Mouse (Mus musculus) intestine, embryonic 14.5 days (tissue): Measurements from ENCODE around the gene Rbp7. TPM values are rescaled to one million over a fixed set of nuclear protein-coding genes. Genes with fewer than 3 reads are reported as not detected.
"Not testable (repeated sequence)": the region's sequence is repeated elsewhere in the genome, so short reads cannot be mapped to it uniquely, and the experiment has no call there.

ENCODE experiments used
- ATAC-seq: fragments of 200-750 bp; cut with Nextera tagmentation; replicated peaks from 2 replicates; pipeline ENCODE4 v1.8.0; 2017; ENCODE audit warnings: low read depth, moderate number of reproducible peaks, moderate TSS enrichment, moderate library complexity; ENCODE audit not compliant: low FRiP score, low TSS enrichment
- DNase-seq: peaks from one replicate; pipeline ENCODE4 v3.0.0-alpha.2; 2018; ENCODE audit warnings: low spot score
- H3K27ac ChIP-seq: fragments of 300-500 bp; sonication (generic); 2 replicates; pipeline ENCODE4 v1.5.1; 2014; ENCODE audit warnings: low read depth, mild to moderate bottlenecking, control low read depth
- H3K27me3 ChIP-seq: fragments of 300-500 bp; sonication (generic); replicated peaks from 2 replicates; pipeline ENCODE4 v1.6.1; 2014; ENCODE audit warnings: low read length, control low read depth; ENCODE audit not compliant: control insufficient read depth, insufficient read depth
- H3K36me3 ChIP-seq: fragments of 300-500 bp; sonication (generic); 2 replicates; pipeline ENCODE4 v1.6.1; 2014; ENCODE audit warnings: low read length, control low read depth; ENCODE audit not compliant: control insufficient read depth, insufficient read depth
- H3K4me1 ChIP-seq: fragments of 300-500 bp; sonication (generic); replicated peaks from 2 replicates; pipeline ENCODE4 v1.6.1; 2014; ENCODE audit warnings: low read length, control low read depth, mixed read lengths; ENCODE audit not compliant: control insufficient read depth, insufficient read depth
- H3K4me2 ChIP-seq: fragments of 300-500 bp; sonication (generic); 2 replicates; pipeline ENCODE4 v1.6.1; 2014; ENCODE audit warnings: low read length
- H3K4me3 ChIP-seq: fragments of 300-500 bp; sonication (generic); 2 replicates; pipeline ENCODE4 v1.5.1; 2014; ENCODE audit warnings: low read depth, low read length, control low read depth, mixed read lengths
- H3K9ac ChIP-seq: fragments of 300-500 bp; sonication (generic); 2 replicates; pipeline ENCODE4 v1.6.1; 2014; ENCODE audit warnings: mild to moderate bottlenecking, low read length
- H3K9me3 ChIP-seq: fragments of 300-500 bp; sonication (generic); 2 replicates; pipeline ENCODE4 v1.6.1; 2016; ENCODE audit warnings: low read length, control low read depth; ENCODE audit not compliant: control insufficient read depth
- WGBS: fragments of 180-500 bp; shearing (Covaris S2); extraction: QIAGEN DNeasy Blood & Tissue Kit; methylation state at CpG from one replicate; pipeline ENCODE4 v1.1.7; 2014; 5-methylcytosine and 5-hydroxymethylcytosine counted together
- polyA plus RNA-seq: library from polyadenylated mRNA; unstranded; fragments of >200 nt; fragmentation: Nextera tagmentation; extraction: Ambion mirVana; gene quantifications from 2 replicates; pipeline ENCODE4 v1.2.1, GENCODE M21; 2014

Gene Rbp7
- polyA plus RNA-seq, 1 experiment from 2014 or later, result 1.5 TPM

DNA sequence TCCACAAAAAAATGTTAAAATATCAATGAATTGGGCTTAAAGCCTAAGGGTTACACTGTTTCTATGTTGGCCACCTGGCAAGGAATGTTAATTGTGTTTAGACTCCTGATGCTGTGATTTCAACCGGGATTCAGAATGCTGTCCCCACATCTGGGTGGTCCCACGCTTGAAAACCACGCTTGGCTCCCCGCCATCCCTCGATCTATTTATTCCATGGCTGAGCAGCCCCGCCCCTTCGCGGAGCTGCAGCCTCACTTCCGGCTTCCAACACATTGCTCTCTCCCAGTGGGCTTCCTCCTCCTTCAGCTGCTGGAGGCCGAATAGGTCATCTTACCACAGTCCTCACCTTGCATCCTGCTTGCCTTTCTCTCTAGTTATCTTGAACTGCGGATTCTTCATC is 8.9 kb downstream of the Rbp7 start:
- Histone ChIP-seq H3K4me3 (no peak overlapping the region; the same call in 1 of the 2 replicates), H3K27me3 (no peaks in the 10 kb centered on the region), H3K36me3 (no peaks in the 10 kb centered on the region), H3K27ac (peak overlapping the region; percentile 92), H3K9me3 (no peaks in the 10 kb centered on the region), H3K4me2 (peak overlapping the region; percentile 56), H3K4me1 (peaks cover 14% of the 10 kb centered on the region), H3K9ac (peak overlapping the region; percentile 52)
- 4% methylated on average over 11 of the region's 11 CpGs for WGBS
- DNase-seq, result peak; percentile 87
- ATAC-seq, result peak; percentile 37

DNA sequence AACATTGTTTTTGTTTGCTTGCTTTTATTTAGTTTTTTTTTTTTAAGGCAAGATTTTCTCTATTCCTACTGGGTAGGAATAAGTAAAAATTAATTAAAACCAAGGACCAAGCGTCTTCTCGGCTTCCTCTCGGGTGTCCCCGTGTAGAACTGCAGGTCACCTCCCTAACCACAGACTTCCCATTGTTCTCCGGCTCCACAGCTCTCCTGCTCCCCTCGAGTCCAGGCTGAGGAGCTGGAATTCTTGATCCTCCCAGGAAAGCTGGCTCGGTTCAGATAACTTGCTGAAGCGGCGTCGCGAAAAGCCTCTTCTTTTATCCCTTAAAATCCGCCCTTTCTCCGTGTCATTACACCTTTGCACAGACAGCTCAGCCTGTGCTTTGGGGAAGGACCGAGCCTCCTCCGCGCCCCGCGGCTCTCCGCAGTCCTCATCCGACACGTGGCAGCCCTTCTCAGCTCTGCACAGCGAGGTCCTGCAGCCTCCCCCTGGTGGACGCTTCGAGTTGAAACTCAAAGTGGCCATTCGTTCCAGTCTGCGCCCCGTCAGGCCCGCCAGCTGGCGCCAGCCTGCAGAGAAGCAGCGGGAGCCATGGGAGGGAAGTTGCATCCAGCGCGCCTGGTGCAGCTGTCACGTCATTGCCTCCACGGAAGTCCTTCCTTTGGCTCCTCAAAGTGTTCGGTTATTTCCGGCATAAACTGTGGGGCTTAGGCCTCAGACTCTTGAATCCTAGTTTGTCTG is 9.6 kb downstream of the Rbp7 start:
- H3K4me2 ChIP-seq, result peak overlapping the region; percentile 56
- ATAC-seq (peak; percentile 97), DNase-seq (peak; percentile 95)
- H3K9ac ChIP-seq, result peak overlapping the region; percentile 52
- H3K9me3 ChIP-seq, result no peaks in the 10 kb centered on the region
- H3K27ac ChIP-seq, result peak overlapping the region; percentile 92
- H3K4me1 ChIP-seq, result peaks cover 14% of the 10 kb centered on the region
- peak overlapping the region; percentile 24; the same call in 1 of the 2 replicates for H3K4me3 ChIP-seq
- H3K27me3 ChIP-seq, result no peaks in the 10 kb centered on the region
- 1% methylated on average over 36 of the region's 36 CpGs for WGBS
- H3K36me3 ChIP-seq, result no peaks in the 10 kb centered on the region

DNA sequence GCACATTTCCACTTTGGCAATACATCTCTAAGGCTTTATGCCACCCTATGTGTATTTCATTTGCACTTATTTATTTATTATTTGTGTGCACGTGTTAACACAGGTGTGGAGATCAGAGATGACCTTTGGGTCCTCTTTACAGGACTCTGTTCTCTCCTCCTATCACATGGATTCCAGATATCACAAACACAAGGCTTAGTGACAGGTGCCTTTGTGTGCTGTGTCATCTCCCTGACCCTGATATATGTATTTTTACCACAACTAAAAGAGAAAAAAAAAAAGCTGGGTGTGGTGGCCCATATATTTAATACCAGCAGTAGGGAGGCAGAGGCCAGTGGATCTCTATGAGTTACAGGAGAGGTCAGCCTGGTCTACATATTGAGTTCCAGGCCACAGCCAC is 10.3 kb downstream of the Rbp7 start:
- Histone ChIP-seq H3K4me1 (peaks cover 14% of the 10 kb centered on the region), H3K27me3 (no peaks in the 10 kb centered on the region), H3K9me3 (no peaks in the 10 kb centered on the region), H3K27ac (peak overlapping the region; percentile 92; the same call in 1 of the 2 replicates), H3K4me2 (no peak overlapping the region; the same call in 1 of the 2 replicates), H3K4me3 (no peak overlapping the region), H3K9ac (no peak overlapping the region), H3K36me3 (no peaks in the 10 kb centered on the region)
- DNase-seq, result no peak
- ATAC-seq, result no peak
- WGBS, result 69% methylated on average over 1 of the region's 1 CpGs

DNA sequence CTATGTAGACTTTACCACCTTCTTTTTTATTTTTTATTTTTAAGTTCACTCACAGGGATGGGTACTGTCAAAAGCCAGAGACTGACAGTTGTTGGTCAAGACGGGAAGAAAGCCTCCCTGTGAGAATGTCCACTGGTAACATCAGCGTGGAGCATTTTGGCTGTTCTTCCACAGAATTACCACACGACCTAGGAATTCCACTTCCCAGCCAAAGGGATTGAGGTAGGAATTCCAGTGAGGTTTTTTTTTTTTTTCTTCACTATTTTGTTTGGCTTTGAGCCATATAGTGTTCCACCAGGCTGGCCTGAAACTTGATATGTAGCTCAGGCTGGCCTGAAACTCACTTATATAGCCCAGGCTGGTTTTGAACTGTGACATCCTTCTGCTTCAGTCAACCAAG is 12.3 kb downstream of the Rbp7 start:
- H3K27ac ChIP-seq, result no peak overlapping the region
- 40% methylated on average over 3 of the region's 3 CpGs for WGBS

DNA sequence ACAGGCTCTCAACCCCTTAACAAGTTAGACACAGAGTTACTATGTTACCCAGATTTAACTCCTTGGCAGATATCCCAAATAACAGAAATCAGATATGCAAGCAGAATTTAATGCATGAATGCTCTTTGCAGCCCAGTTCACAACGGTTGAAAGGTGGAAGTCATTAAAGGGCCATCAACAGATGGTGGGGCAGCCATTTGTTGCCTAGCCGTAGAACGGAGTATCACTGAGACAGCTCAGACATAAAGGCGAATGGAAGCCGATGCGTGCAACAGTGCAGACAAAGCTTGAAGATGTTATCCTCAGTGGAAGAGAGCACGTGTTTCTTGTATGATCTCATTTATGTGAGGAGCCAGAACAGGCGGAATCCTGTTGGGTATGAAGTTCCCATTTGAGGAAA is 14.2 kb downstream of the Rbp7 start:
- H3K27me3 ChIP-seq, result no peaks in the 10 kb centered on the region
- DNase-seq, result no peak
- no peak for ATAC-seq
- no peak overlapping the region for H3K4me2 ChIP-seq
- WGBS, result 75% methylated on average over 8 of the region's 8 CpGs
- H3K9ac ChIP-seq, result no peak overlapping the region
- H3K36me3 ChIP-seq, result no peaks in the 10 kb centered on the region
- H3K9me3 ChIP-seq, result no peaks in the 10 kb centered on the region
- peaks cover 9% of the 10 kb centered on the region for H3K4me1 ChIP-seq
- no peak overlapping the region for H3K27ac ChIP-seq
- no peak overlapping the region for H3K4me3 ChIP-seq

More for the DNA sequence above, 12.3 kb downstream of the Rbp7 start:
- Histone ChIP-seq H3K36me3 (no peaks in the 10 kb centered on the region), H3K4me3 (no peak overlapping the region), H3K27me3 (no peaks in the 10 kb centered on the region), H3K9me3 (no peaks in the 10 kb centered on the region), H3K4me2 (no peak overlapping the region), H3K4me1 (peaks cover 14% of the 10 kb centered on the region), H3K9ac (no peak overlapping the region)
- DNase-seq (no peak), ATAC-seq (no peak)

DNA sequence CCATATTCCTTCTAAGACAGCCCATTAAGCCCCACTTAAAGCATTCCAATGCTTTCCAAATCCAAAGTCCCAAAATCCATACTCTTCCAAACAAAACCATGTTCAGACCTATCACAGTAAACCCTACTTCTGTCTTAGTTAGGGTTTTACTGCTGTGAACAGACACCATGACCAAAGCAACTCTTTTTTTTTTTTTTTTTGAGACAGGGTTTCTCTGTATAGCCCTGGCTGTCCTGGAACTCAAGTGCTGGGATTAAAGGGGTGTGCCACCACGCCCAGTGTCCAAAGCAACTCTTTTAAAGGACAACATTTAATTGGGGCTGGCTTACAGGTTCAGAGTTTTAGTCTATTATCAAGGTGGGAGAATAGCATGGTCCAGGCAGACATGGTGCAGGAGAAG is 22.9 kb downstream of the Rbp7 start:
- not testable (repeated sequence) for H3K9ac ChIP-seq, H3K27me3 ChIP-seq, H3K36me3 ChIP-seq, H3K4me1 ChIP-seq, ATAC-seq, DNase-seq, H3K4me2 ChIP-seq, H3K4me3 ChIP-seq, H3K9me3 ChIP-seq, H3K27ac ChIP-seq
- WGBS, result 77% methylated on average over 1 of the region's 1 CpGs

DNA sequence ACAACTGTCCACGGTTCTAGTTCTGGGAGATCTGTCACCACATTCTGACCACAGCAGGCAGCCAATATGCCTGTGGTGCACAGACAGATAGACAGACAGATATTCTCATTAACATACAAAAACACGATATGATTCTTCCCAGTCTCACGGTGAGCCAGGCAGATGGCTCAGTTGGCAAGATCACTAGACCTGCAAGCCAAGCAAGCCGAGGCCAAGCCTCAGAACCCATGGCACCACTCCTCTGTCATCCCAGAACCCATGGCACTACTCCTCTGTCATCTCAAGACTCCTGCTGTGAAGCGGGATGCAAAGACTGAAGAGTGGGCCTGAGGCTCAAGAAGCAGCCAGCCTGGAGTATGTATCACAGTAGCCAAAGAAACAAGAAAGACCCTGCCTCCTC is 25.2 kb downstream of the Rbp7 start:
- DNase-seq (no peak), ATAC-seq (no peak)
- H3K27me3 ChIP-seq, result no peaks in the 10 kb centered on the region
- H3K4me2 ChIP-seq, result no peak overlapping the region
- no peaks in the 10 kb centered on the region for H3K36me3 ChIP-seq
- H3K9me3 ChIP-seq, result no peaks in the 10 kb centered on the region
- peaks cover 1% of the 10 kb centered on the region; the same call in 1 of the 2 replicates for H3K4me1 ChIP-seq
- 87% methylated on average over 5 of the region's 5 CpGs for WGBS
- H3K9ac ChIP-seq, result no peak overlapping the region
- no peak overlapping the region for H3K4me3 ChIP-seq
- H3K27ac ChIP-seq, result no peak overlapping the region

DNA sequence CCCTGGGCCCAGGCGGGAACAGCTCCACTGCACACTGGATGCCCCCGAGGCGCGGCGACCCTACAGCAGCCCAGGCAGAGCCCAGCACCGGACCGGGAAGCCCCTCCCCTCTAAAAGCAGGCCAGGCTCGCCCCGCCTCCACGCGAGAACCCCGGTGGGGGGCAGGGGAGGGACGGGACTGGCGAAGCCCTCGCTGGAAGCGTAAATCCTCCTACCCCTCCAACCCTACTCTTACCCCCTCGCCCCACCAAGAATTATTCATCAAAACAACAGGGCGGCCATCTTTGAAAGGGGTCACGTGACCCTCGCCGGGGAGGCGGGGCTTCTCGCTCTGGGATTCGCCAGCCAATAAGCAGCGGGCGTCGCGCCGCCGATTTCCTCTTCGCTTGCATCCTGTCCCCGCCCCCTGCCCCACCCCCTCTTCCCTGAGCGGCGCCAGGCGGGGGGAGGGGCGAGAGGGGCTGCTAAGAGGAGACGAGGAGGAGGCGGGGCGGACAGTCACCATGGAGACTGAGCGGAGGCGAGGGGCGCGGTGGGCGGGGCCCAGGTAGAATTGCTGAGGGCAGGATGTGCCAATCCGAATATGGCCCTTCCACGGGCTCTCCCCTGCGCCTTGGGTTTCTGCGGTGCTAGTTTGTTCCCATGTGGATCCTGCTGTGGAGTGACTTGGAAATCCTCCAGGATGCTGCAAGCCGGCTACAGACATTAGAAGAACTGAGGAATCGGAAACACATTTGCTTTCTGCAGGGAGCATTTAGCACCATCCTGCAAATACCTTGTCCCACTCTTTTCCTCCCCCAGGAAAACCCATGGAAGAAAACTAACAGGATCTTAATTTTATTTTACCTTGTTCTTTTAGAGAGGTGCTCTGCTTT is 28.2 kb downstream of the Rbp7 start, which contains the start of gene Ube4b:
Gene Ube4b, minus strand, starts transcription at position 425 of the 875 bp plus-strand sequence.
- Histone ChIP-seq H3K36me3 (no peaks in the 10 kb centered on the region), H3K27me3 (no peaks in the 10 kb centered on the region), H3K4me3 (peak within 1 kb of the TSS; percentile 65), H3K9ac (peak within 1 kb of the TSS; percentile 63), H3K27ac (peak within 1 kb of the TSS; percentile 96), H3K9me3 (no peaks in the 10 kb centered on the region), H3K4me1 (peaks cover 9% of the 10 kb centered on the region), H3K4me2 (peak within 1 kb of the TSS; percentile 79)
- 0% methylated on average over 42 of the region's 50 CpGs for WGBS
- ATAC-seq, result peak; percentile 94
- peak; percentile 98 for DNase-seq
